9 mouse cellular contexts compared by ENCODE assay signal in genomic region chr12:111134791-111135733, GRCm38 (mm10). TPM values are rescaled to one million over a fixed set of nuclear protein-coding genes. Genes with fewer than 3 reads are reported as not detected.
DNase-seq lines count a peak whose midpoint lies in the region; ATAC-seq and TF ChIP-seq lines count a peak whose summit lies in the region.
"Had no signal": no experiment of that assay in that cellular context is flagged by ENCODE, and none has a peak within 500 bp of the region (broad histone marks: within the 10 kb centered on the region; RNA-seq: fewer than 3 reads in every experiment).

No protein-coding gene starts in this region.

- H3K9me3 ChIP-seq in embryonic facial prominence, embryonic 14.5 days (ENCODE audit: control insufficient read depth, low read length): no peaks in the 10 kb centered on the region
- 0 out of 2 replicates have a peak, but pooled peaks cover 5% of the 10 kb centered on the region for H3K9me3 ChIP-seq in heart, embryonic 14.5 days (ENCODE audit: control insufficient read depth, low read length)
- H3K9me3 ChIP-seq in limb, embryonic 15.5 days: 0 out of 2 replicates have a peak, but pooled peaks cover 2% of the 10 kb centered on the region
- no peaks in the 10 kb centered on the region for H3K9me3 ChIP-seq in liver, postnatal 0 days (ENCODE audit: low read length)

- H3K4me3 ChIP-seq in embryonic facial prominence, embryonic 14.5 days (ENCODE audit: low read depth, low read length): no peak overlapping the region
- H3K4me3 ChIP-seq in heart, embryonic 14.5 days (ENCODE audit: control insufficient read depth in 1 of 2, insufficient read depth in 1 of 2, low read depth in 1 of 2, low read length in 2 of 2): peak overlapping the region in 1 of 2 experiments; percentile 5; a peak in 1 of 4 replicates
- no peak overlapping the region for H3K4me3 ChIP-seq in limb, embryonic 15.5 days
- no peak overlapping the region for H3K4me3 ChIP-seq in liver, postnatal 0 days (ENCODE audit: low read depth, low read length)
- no peak overlapping the region for H3K4me3 ChIP-seq in thymus, adult 2 months (ENCODE audit: control insufficient read depth, insufficient read depth, low read length)

- no peak overlapping the region for H3K9ac ChIP-seq in embryonic facial prominence, embryonic 14.5 days (ENCODE audit: low read depth, low read length)
- H3K9ac ChIP-seq in heart, embryonic 14.5 days (ENCODE audit: low read length): peak overlapping the region; percentile 6; the same call in 1 of the 2 replicates
- H3K9ac ChIP-seq in limb, embryonic 15.5 days: no peak overlapping the region
- no peak overlapping the region for H3K9ac ChIP-seq in liver, postnatal 0 days (replicated peaks)

- TF ChIP-seq CTCF in liver, postnatal 0 days (IDR thresholded peaks at IDR 0.05; ENCODE audit: low read depth): no peak
- TF ChIP-seq CTCF in thymus, adult 2 months (IDR thresholded peaks at IDR 0.05; ENCODE audit: borderline replicate concordance, control insufficient read depth, extremely low read depth, insufficient read depth, low read length, poor library complexity): no peak

- peak; percentile 21 to 39 for DNase-seq in left cerebral cortex, postnatal 25 days (ENCODE audit: low spot score in 2 of 2)
- DNase-seq in left cerebral cortex, adult 8-10 months (ENCODE audit: low spot score in 2 of 2): no peak
- DNase-seq in embryonic facial prominence, embryonic 14.5 days (ENCODE audit: low spot score): peak; percentile 35
- no peak for DNase-seq in liver, postnatal 0 days
- DNase-seq in thymus, adult 2 months: no peak
- DNase-seq in embryo, embryonic 10 days (ENCODE audit: low spot score): no peak

- no peaks in the 10 kb centered on the region for H3K27me3 ChIP-seq in embryonic facial prominence, embryonic 14.5 days (replicated peaks; ENCODE audit: control insufficient read depth, insufficient read depth, low read length)
- H3K27me3 ChIP-seq in heart, embryonic 14.5 days (ENCODE audit: control insufficient read depth, insufficient read depth, low read length): no peaks in the 10 kb centered on the region
- no peaks in the 10 kb centered on the region for H3K27me3 ChIP-seq in limb, embryonic 15.5 days
- no peaks in the 10 kb centered on the region for H3K27me3 ChIP-seq in liver, postnatal 0 days (ENCODE audit: insufficient read depth, low read length)
- no peaks in the 10 kb centered on the region for H3K27me3 ChIP-seq in thymus, adult 2 months (ENCODE audit: control insufficient read depth, insufficient read depth, low read length)

- no peaks in the 10 kb centered on the region for H3K36me3 ChIP-seq in embryonic facial prominence, embryonic 14.5 days (ENCODE audit: control insufficient read depth, insufficient read depth, low read length)
- H3K36me3 ChIP-seq in heart, embryonic 14.5 days (ENCODE audit: control insufficient read depth, insufficient read depth, low read length): no peaks in the 10 kb centered on the region
- no peaks in the 10 kb centered on the region for H3K36me3 ChIP-seq in limb, embryonic 15.5 days
- no peaks in the 10 kb centered on the region for H3K36me3 ChIP-seq in liver, postnatal 0 days (replicated peaks; ENCODE audit: insufficient read depth, low read length)
- no peaks in the 10 kb centered on the region for H3K36me3 ChIP-seq in thymus, adult 2 months (ENCODE audit: control insufficient read depth, insufficient read depth, low read length)

- 58% methylated on average over 19 of the region's 19 CpGs for WGBS in embryonic facial prominence, embryonic 14.5 days
- 50% methylated on average over 19 of the region's 19 CpGs for WGBS in heart, embryonic 14.5 days
- WGBS in limb, embryonic 15.5 days: 54% methylated on average over 19 of the region's 19 CpGs
- WGBS in liver, postnatal 0 days (ENCODE audit: insufficient replicate concordance): 66% methylated on average over 19 of the region's 19 CpGs
- 93% methylated on average over 19 of the region's 19 CpGs for WGBS in thymus, adult 2 months

- no peak for ATAC-seq in embryonic facial prominence, embryonic 14.5 days (ENCODE audit: low read depth)
- ATAC-seq in heart, embryonic 14.5 days (ENCODE audit: insufficient number of reproducible peaks, insufficient read depth, low FRiP score, low read depth): no peak; the same call in 1 of the 2 replicates
- no peak for ATAC-seq in limb, embryonic 15.5 days (ENCODE audit: insufficient number of reproducible peaks, low FRiP score, low TSS enrichment, low read depth)
- no peak for ATAC-seq in liver, postnatal 0 days

- peaks cover 6% of the 10 kb centered on the region for H3K4me1 ChIP-seq in embryonic facial prominence, embryonic 14.5 days (ENCODE audit: control insufficient read depth, insufficient read depth, low read length)
- H3K4me1 ChIP-seq in heart, embryonic 14.5 days (ENCODE audit: control insufficient read depth in 2 of 2, insufficient read depth in 2 of 2, low read length in 2 of 2): peaks cover 0 to 10% of the 10 kb centered on the region in 2 experiments; a peak in 2 of 4 replicates
- peaks cover 12% of the 10 kb centered on the region for H3K4me1 ChIP-seq in limb, embryonic 15.5 days
- H3K4me1 ChIP-seq in liver, postnatal 0 days (ENCODE audit: insufficient read depth): no peaks in the 10 kb centered on the region
- no peaks in the 10 kb centered on the region for H3K4me1 ChIP-seq in thymus, adult 2 months (replicated peaks; ENCODE audit: control insufficient read depth, insufficient read depth, low read length)

- no peak overlapping the region for H3K4me2 ChIP-seq in embryonic facial prominence, embryonic 14.5 days (ENCODE audit: low read depth, low read length)
- no peak overlapping the region for H3K4me2 ChIP-seq in heart, embryonic 14.5 days (ENCODE audit: low read length)
- no peak overlapping the region for H3K4me2 ChIP-seq in limb, embryonic 15.5 days
- H3K4me2 ChIP-seq in liver, postnatal 0 days (ENCODE audit: low read depth, low read length): no peak overlapping the region

- no peak for TF ChIP-seq EP300 in liver, postnatal 0 days (IDR thresholded peaks at IDR 0.05; ENCODE audit: low read depth)

- no peak for TF ChIP-seq POLR2A in thymus, adult 2 months (IDR thresholded peaks at IDR 0.05; ENCODE audit: control insufficient read depth, extremely low read depth, insufficient read depth, low read length, poor library complexity)

- peak overlapping the region; percentile 58 for H3K27ac ChIP-seq in embryonic facial prominence, embryonic 14.5 days (replicated peaks; ENCODE audit: low read depth, low read length)
- no peak overlapping the region for H3K27ac ChIP-seq in heart, embryonic 14.5 days (replicated peaks in 1 of 2; ENCODE audit: control insufficient read depth in 1 of 2, insufficient read depth in 1 of 2, low read depth in 2 of 2, low read length in 2 of 2)
- peak overlapping the region; percentile 60 for H3K27ac ChIP-seq in limb, embryonic 15.5 days
- no peak overlapping the region for H3K27ac ChIP-seq in liver, postnatal 0 days (ENCODE audit: low read depth)
- H3K27ac ChIP-seq in thymus, adult 2 months (ENCODE audit: control insufficient read depth, insufficient read depth, low read length): no peak overlapping the region

- intact Hi-C loops in left cerebral cortex, postnatal 25 days (cut with DNase I): no loop called here

RNA-seq across cellular contexts. Expression of gene Traf3, which starts 31.1 kb away (rescaled TPM):
- 10 to 100 TPM; 61.3 to 74.6 TPM for total RNA-seq in left cerebral cortex, postnatal 25 days (2021)
- total RNA-seq in left cerebral cortex, adult 8-10 months (2022): 10 to 100 TPM; 28.3 to 41.2 (median 36.2) TPM
- 12.5 and 13.4 TPM in 2 replicates for polyA plus RNA-seq in embryonic facial prominence, embryonic 14.5 days (2014; fragmentation: Nextera tagmentation; extraction: Ambion mirVana)
- polyA plus RNA-seq in heart, embryonic 14.5 days (2014; fragmentation: Nextera tagmentation; extraction: Ambion mirVana): 6.0 and 7.0 TPM in 2 replicates
- 9.0 and 11.5 TPM in 2 replicates for polyA plus RNA-seq in limb, embryonic 15.5 days (2015; fragmentation: Nextera tagmentation; extraction: Ambion mirVana)
- polyA plus RNA-seq in liver, postnatal 0 days (2015; fragmentation: Nextera tagmentation; extraction: Ambion mirVana): 1.9 and 2.5 TPM in 2 replicates
- 40.2 and 45.9 TPM in 2 replicates for polyA plus RNA-seq in thymus, adult 2 months (2012; rRNA removed)

RNA-seq across cellular contexts. Expression of gene 4930595D18Rik, which starts 49.2 kb away (rescaled TPM):
- not detected for total RNA-seq in left cerebral cortex, postnatal 25 days (2021)
- not detected for total RNA-seq in left cerebral cortex, adult 8-10 months (2022)
- not detected in 2 replicates for polyA plus RNA-seq in embryonic facial prominence, embryonic 14.5 days (2014; fragmentation: Nextera tagmentation; extraction: Ambion mirVana)
- polyA plus RNA-seq in heart, embryonic 14.5 days (2014; fragmentation: Nextera tagmentation; extraction: Ambion mirVana): not detected in 2 replicates
- polyA plus RNA-seq in limb, embryonic 15.5 days (2015; fragmentation: Nextera tagmentation; extraction: Ambion mirVana): not detected in 2 replicates
- polyA plus RNA-seq in liver, postnatal 0 days (2015; fragmentation: Nextera tagmentation; extraction: Ambion mirVana): not detected in 2 replicates
- not detected in 2 replicates for polyA plus RNA-seq in thymus, adult 2 months (2012; rRNA removed)
- polyA plus RNA-seq: gonadal fat pad, adult 2 months had no signal

Comparison
In these comparisons a context has a peak if more than half of its experiments do, and no peak if none do; other contexts are left out.
1. DNase-seq: peak in left cerebral cortex, postnatal 25 days (2 of 2) and embryonic facial prominence, embryonic 14.5 days (single experiment); none in left cerebral cortex, adult 8-10 months (0 of 2), liver, postnatal 0 days (single experiment), thymus, adult 2 months (single experiment) and embryo, embryonic 10 days (single experiment).
2. H3K27ac ChIP-seq: peak in embryonic facial prominence, embryonic 14.5 days (single experiment) and limb, embryonic 15.5 days (single experiment); none in heart, embryonic 14.5 days (0 of 2), liver, postnatal 0 days (single experiment) and thymus, adult 2 months (single experiment).